Mouse (Mus musculus) testis, adult 10 weeks (tissue): ENCODE data around the gene Irx5. TPM values are rescaled to one million over a fixed set of nuclear protein-coding genes. Genes with fewer than 3 reads are reported as not detected.

Experiments
- polyA plus RNA-seq: library from polyadenylated mRNA; stranded (reverse); fragments of 350-450 nt; fragmentation: Illumina TruSeq; extraction: RNeasy Lipid Tissue Mini Kit (QIAGEN cat#74804); gene quantifications from one replicate; pipeline ENCODE4 v1.2.3, GENCODE M21; 2014; ENCODE audit warnings: low read depth, low replicate concordance

Gene Irx5
- polyA plus RNA-seq = 2.3 TPM

GRCm38 (mm10) chr8:92357398-92357981 lies at the start of gene Irx5:
TSS of gene Irx5 (plus strand) at chr8:92357625.

